Mouse (Mus musculus) hindbrain, postnatal 0 days (tissue): ENCODE measurements around the gene Ice2. TPM values are rescaled to one million over a fixed set of nuclear protein-coding genes. Genes with fewer than 3 reads are reported as not detected.

Source experiments
- ATAC-seq: fragments of 200-750 bp; cut with Nextera tagmentation; 2 replicates; pipeline ENCODE4 v1.8.0; 2017; ENCODE audit warnings: mild to moderate bottlenecking, moderate TSS enrichment, moderate library complexity
- DNase-seq: peaks from one replicate; pipeline ENCODE4 v3.0.0-alpha.2; 2015; ENCODE audit warnings: low spot score
- H3K27ac ChIP-seq: fragments of 300-500 bp; sonication (generic); 2 replicates; pipeline ENCODE4 v1.5.1; 2014; ENCODE audit warnings: mild to moderate bottlenecking
- H3K27me3 ChIP-seq: fragments of 300-500 bp; sonication (generic); 2 replicates; pipeline ENCODE4 v1.6.1; 2014; ENCODE audit warnings: low read length, mixed read lengths; ENCODE audit not compliant: insufficient read depth
- H3K36me3 ChIP-seq: fragments of 300-500 bp; sonication (generic); 2 replicates; pipeline ENCODE4 v1.6.1; 2014; ENCODE audit warnings: low read length, mixed read lengths; ENCODE audit not compliant: insufficient read depth
- H3K4me1 ChIP-seq: fragments of 300-500 bp; sonication (generic); 2 replicates; pipeline ENCODE4 v1.6.1; 2014; ENCODE audit warnings: antibody characterized with exemption, low read length, mixed read lengths; ENCODE audit not compliant: insufficient read depth
- H3K4me2 ChIP-seq: fragments of 300-500 bp; sonication (generic); 2 replicates; pipeline ENCODE4 v1.6.1; 2014; ENCODE audit warnings: low read depth, mild to moderate bottlenecking, low read length, moderate library complexity, mixed read lengths
- H3K4me3 ChIP-seq: fragments of 300-500 bp; sonication (generic); 2 replicates; pipeline ENCODE4 v1.5.1; 2014; ENCODE audit warnings: low read length
- H3K9ac ChIP-seq: fragments of 300-500 bp; sonication (generic); replicated peaks from 2 replicates; pipeline ENCODE4 v1.6.1; 2014; ENCODE audit warnings: mild to moderate bottlenecking, low read length, moderate library complexity, mixed read lengths
- H3K9me3 ChIP-seq: fragments of 300-500 bp; sonication (generic); 2 replicates; pipeline ENCODE4 v1.6.1; 2016; ENCODE audit warnings: low read length, mixed read lengths
- CTCF ChIP-seq: IDR thresholded peaks from 2 replicates; pipeline ENCODE4 v1.5.1; 2016; ENCODE audit warnings: antibody characterized with exemption, control low read depth, low read depth
- WGBS: fragments of 180-500 bp; shearing (Covaris S2); extraction: QIAGEN DNeasy Blood & Tissue Kit; methylation state at CpG from one replicate; pipeline ENCODE4 v1.1.7; 2014; 5-methylcytosine and 5-hydroxymethylcytosine counted together
- polyA plus RNA-seq: library from polyadenylated mRNA; unstranded; fragments of >200 nt; fragmentation: Nextera tagmentation; extraction: Ambion mirVana; gene quantifications from 2 replicates; pipeline ENCODE4 v1.2.1, GENCODE M21; 2015
- total RNA-seq: library from RNA; depleted of rRNA; stranded (reverse); fragments of >200 nt; gene quantifications from 2 replicates; pipeline ENCODE4 v1.2.3, GENCODE M21; 2014

Ice2 gene
- total and polyA plus RNA-seq, 2 experiments from 2014 or later = 7.3 to 9.1 TPM

DNA sequence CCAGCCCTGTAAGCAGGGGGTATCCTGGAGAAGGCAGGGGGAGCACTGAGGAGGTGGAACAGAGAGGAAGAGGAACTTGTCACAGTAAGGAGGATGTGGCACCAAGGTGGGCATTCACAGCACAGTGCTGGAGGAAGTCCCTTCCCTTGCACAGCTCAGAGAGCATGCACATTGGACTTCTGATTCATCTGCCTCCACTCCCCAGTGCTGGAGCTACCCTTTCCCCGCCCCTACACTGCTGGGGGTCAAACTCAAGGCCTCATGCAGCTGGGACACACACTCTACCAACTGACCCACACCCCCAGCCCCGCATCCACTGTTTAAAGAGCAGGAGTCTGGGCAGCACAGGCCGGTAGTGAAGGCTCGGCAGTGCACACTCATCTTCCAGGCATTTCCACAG is 68.4 kb downstream of the Ice2 start:
- Histone ChIP-seq H3K9me3 (no peaks in the 10 kb centered on the region), H3K4me2 (no peak overlapping the region), H3K9ac (no peak overlapping the region), H3K4me1 (peaks cover 10% of the 10 kb centered on the region; the same call in 1 of the 2 replicates), H3K36me3 (no peaks in the 10 kb centered on the region), H3K4me3 (no peak overlapping the region), H3K27me3 (no peaks in the 10 kb centered on the region), H3K27ac (no peak overlapping the region)
- DNase-seq (no peak), ATAC-seq (no peak)
- 70% methylated on average over 4 of the region's 4 CpGs for WGBS
- TF ChIP-seq CTCF = no peak

DNA sequence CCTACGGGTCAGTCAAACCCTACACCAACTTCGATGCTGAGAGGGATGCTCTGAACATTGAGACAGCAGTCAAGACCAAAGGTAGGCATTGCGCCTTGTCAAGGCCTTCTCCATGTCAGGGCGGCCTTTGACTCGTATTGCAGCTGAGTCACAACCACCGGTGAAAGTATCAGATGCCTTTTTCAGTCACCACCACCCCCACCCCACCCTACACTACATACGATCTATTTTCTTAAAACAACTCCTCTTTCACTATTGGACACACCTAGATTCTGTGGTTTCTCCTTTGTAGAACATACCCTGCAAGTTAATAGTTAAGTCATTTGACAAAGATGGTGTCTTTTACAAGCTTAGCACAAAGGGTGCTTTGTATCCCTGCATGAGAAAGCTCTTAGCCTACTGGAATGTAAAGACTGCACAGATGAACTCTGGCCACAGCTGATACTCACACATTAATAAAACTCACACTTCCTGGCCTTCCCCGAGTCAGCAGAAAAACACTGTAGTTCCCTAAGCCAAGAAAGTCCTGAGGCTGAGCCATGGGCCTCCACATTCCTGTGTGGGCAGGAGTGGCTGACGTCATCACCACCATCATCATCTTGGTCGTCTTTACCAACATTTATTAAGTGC is 69.7 kb downstream of the Ice2 start:
- Histone ChIP-seq H3K4me3 (no peak overlapping the region), H3K9me3 (no peaks in the 10 kb centered on the region), H3K4me2 (no peak overlapping the region), H3K4me1 (peaks cover 11% of the 10 kb centered on the region; the same call in 1 of the 2 replicates), H3K27ac (no peak overlapping the region), H3K27me3 (no peaks in the 10 kb centered on the region), H3K9ac (no peak overlapping the region), H3K36me3 (no peaks in the 10 kb centered on the region)
- no peak for DNase-seq
- no peak for TF ChIP-seq CTCF
- no peak for ATAC-seq
- WGBS = 64% methylated on average over 10 of the region's 10 CpGs

DNA sequence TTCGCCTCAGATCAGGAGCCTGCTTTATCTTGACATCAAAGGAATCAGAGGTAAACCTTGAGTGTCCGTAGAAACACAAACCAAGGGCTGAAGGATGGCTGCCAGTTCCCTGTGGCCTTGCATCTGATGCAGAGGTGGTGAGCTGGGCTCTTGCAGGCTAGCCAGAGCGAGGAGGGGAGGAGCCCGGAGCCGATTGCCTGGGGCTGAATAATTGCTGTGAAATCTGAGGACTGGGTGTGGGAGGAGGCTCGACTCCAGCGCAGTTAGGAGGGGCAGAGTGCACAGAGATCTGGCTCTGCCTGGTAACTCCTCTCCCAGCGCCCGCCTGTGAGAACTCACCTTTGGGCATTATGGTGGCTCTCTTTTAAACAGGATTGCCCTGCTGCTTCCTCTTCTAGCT is 71.3 kb downstream of the Ice2 start:
- no peak overlapping the region for H3K4me2 ChIP-seq
- DNase-seq (peak; percentile 34), ATAC-seq (no peak)
- H3K36me3 ChIP-seq = no peaks in the 10 kb centered on the region
- TF ChIP-seq CTCF = no peak
- 21% methylated on average over 9 of the region's 9 CpGs for WGBS
- 0 out of 2 replicates have a peak overlapping the region, but pooled peaks have one; percentile 1 for H3K9ac ChIP-seq
- H3K27ac ChIP-seq = no peak overlapping the region
- H3K4me1 ChIP-seq = peaks cover 11% of the 10 kb centered on the region; the same call in 1 of the 2 replicates
- H3K4me3 ChIP-seq = no peak overlapping the region
- no peaks in the 10 kb centered on the region for H3K27me3 ChIP-seq
- no peaks in the 10 kb centered on the region for H3K9me3 ChIP-seq

DNA sequence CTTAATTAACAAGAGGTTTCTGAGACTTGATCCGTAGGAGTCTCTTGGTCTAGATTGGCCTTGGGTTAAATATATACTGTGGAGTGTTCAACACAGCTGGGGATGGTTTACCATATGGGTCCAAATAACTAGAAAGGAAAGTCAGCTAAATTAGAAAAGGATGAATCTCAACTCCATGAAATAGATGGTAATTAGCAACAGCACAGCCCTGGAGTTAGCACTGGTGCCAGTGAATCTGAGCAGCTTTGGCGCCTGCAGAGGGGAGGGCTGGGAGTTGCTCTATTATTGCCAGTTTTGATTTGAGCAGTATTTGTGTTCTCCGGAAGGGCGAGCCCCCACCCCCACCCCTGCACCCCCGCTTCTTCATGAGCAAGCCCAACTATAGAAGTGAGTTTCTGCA is 72.7 kb downstream of the Ice2 start:
- Histone ChIP-seq H3K36me3 (no peaks in the 10 kb centered on the region), H3K4me2 (no peak overlapping the region), H3K27me3 (no peaks in the 10 kb centered on the region), H3K4me1 (peaks cover 11% of the 10 kb centered on the region; the same call in 1 of the 2 replicates), H3K27ac (no peak overlapping the region), H3K9ac (no peak overlapping the region), H3K4me3 (no peak overlapping the region), H3K9me3 (no peaks in the 10 kb centered on the region)
- ATAC-seq (no peak), DNase-seq (no peak)
- 43% methylated on average over 5 of the region's 5 CpGs for WGBS
- no peak for TF ChIP-seq CTCF

DNA sequence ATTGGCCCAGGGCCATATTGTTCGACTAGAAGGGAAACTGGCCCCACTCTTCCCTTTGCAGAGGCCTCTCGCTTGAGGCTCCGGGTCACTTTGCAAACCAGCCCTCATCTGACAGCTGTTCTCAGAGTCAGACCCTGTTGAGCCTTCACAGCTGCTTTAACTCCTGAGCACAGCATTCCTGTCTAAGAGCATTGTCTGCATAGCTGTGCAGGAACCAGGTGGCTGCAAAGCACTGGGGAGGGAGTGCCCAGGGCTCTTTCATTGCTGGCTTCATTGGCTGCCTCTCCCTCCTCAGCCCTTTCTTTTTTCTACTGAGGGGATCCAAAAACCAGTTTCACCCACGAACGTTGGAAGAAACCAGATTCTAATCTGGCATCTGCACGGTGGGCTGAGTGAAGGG is 73.2 kb downstream of the Ice2 start:
- Histone ChIP-seq H3K9me3 (no peaks in the 10 kb centered on the region), H3K27ac (no peak overlapping the region), H3K27me3 (no peaks in the 10 kb centered on the region), H3K4me3 (no peak overlapping the region), H3K4me1 (peaks cover 11% of the 10 kb centered on the region; the same call in 1 of the 2 replicates), H3K4me2 (no peak overlapping the region), H3K9ac (no peak overlapping the region), H3K36me3 (no peaks in the 10 kb centered on the region)
- TF ChIP-seq CTCF = no peak
- DNase-seq = no peak
- WGBS = 17% methylated on average over 6 of the region's 6 CpGs
- no peak for ATAC-seq

DNA sequence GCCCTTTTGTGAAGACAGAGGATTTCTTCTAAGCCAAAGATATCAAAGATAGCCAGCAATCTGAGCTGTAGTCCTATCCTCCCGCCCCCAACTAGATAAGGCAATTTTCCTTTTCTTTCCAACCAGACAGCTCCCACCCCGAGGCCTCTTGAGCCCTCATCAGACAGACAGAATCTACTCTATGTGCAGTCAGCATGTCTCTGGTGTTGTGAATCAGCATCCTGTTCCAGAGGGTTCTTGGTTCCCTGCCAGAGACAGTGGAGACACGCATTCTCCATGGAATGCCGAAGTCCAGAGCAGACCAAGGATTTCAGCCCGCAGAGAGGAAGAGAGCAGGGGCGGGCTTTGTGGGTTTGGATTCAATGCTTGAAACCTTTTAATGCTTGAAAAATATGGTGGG is 75.0 kb downstream of the Ice2 start:
- Histone ChIP-seq H3K9ac (no peak overlapping the region), H3K27ac (no peak overlapping the region), H3K36me3 (no peaks in the 10 kb centered on the region), H3K4me2 (no peak overlapping the region), H3K4me1 (peaks cover 16% of the 10 kb centered on the region; the same call in 1 of the 2 replicates), H3K4me3 (no peak overlapping the region), H3K9me3 (no peaks in the 10 kb centered on the region), H3K27me3 (no peaks in the 10 kb centered on the region)
- ATAC-seq (no peak), DNase-seq (peak; percentile 63)
- WGBS = 41% methylated on average over 6 of the region's 6 CpGs
- no peak for TF ChIP-seq CTCF

DNA sequence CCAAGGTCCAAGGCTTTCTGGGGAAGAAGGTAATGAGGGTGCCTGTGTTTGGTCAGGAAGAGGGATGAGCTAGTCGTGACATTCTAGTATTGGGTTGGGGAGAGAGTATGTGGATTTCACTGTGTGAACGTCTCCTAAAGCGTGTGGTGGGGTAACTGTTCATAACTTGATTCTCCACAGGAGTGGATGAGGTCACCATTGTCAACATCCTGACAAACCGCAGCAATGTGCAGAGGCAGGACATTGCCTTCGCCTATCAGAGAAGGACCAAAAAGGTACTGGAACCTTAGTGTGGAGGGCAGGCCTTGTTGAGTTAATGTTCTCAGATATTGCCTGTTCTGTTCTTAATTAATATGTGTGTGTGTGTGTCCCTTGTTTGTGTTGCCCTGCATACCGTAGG is 78.2 kb downstream of the Ice2 start:
- H3K36me3 ChIP-seq = no peaks in the 10 kb centered on the region
- TF ChIP-seq CTCF = no peak
- H3K4me3 ChIP-seq = no peak overlapping the region
- no peaks in the 10 kb centered on the region for H3K9me3 ChIP-seq
- WGBS = 85% methylated on average over 6 of the region's 6 CpGs
- H3K27me3 ChIP-seq = no peaks in the 10 kb centered on the region
- no peak overlapping the region for H3K27ac ChIP-seq
- no peak for DNase-seq
- no peak overlapping the region for H3K9ac ChIP-seq
- no peak overlapping the region for H3K4me2 ChIP-seq
- peaks cover 8% of the 10 kb centered on the region; the same call in 1 of the 2 replicates for H3K4me1 ChIP-seq
- ATAC-seq = no peak
